Mouse (Mus musculus): ENCODE results near the gene Catsper1.
A peak's percentile ranks its signal among the peaks of the same experiment; 100 is the strongest.
"Not testable (repeated sequence)": the region's sequence is repeated elsewhere in the genome, so short reads cannot be mapped to it uniquely, and the experiment has no call there.

Catsper1 gene

GRCm38 (mm10) chr19:5335441-5335840 is at the start of gene Catsper1:
Gene Catsper1 (plus strand): TSS chr19:5335741.
- DNase-seq (ENCODE audit: low spot score in 2 of 2), result no peak

DNA sequence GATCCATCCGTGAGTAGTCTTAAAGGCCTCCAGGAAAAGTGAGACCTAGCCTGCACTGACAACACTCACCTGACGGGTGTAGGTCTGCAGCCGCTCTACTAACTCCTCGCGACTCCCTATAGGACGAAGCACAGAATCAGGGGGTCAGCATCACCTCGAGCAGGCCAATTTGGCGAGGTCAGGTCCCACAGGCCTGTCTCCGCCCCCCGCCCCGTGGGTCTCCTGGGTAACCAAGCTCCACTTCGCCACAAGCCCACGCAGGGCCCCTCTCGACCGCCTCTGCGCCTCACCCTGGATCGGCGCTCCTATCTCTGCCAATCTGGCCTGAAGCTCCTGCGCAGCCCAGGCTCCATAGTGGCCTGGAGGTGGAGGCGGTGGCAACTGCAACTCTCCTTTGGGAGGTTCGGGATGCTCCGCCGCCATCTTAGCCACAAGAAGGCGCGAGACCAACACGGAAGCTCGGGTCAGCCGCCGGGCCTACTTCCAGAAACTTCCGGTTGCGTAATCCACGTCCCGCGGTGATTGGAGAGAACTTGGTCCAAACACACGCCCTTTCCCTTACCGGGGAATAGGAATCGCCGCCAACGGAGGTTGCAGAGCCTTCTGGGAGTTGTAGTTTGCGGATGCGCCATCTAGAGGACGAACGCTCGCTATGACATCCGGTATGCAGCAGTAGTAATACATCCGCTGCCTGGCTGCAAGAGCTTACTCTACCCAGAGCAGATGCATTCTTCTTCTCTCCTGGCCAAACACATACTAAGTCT is 40.4 kb upstream of the Catsper1 start, which contains the start of gene Sf3b2:
Gene Sf3b2 (minus strand): TSS at position 484 of the 764 bp plus-strand sequence.
- peak; percentile 97 to 99 for DNase-seq (ENCODE audit: low spot score in 2 of 2)

GRCm38 (mm10) chr19:5295736-5296075 is 39.8 kb upstream of the Catsper1 start:
- no peak for DNase-seq (ENCODE audit: low spot score in 2 of 2)

- DNase-seq (ENCODE audit: low spot score in 2 of 2), result peak in 1 of 2 experiments; percentile 81
These were observed 38.9 kb upstream of the Catsper1 start for GRCm38 (mm10) chr19:5296630-5297029.

DNA sequence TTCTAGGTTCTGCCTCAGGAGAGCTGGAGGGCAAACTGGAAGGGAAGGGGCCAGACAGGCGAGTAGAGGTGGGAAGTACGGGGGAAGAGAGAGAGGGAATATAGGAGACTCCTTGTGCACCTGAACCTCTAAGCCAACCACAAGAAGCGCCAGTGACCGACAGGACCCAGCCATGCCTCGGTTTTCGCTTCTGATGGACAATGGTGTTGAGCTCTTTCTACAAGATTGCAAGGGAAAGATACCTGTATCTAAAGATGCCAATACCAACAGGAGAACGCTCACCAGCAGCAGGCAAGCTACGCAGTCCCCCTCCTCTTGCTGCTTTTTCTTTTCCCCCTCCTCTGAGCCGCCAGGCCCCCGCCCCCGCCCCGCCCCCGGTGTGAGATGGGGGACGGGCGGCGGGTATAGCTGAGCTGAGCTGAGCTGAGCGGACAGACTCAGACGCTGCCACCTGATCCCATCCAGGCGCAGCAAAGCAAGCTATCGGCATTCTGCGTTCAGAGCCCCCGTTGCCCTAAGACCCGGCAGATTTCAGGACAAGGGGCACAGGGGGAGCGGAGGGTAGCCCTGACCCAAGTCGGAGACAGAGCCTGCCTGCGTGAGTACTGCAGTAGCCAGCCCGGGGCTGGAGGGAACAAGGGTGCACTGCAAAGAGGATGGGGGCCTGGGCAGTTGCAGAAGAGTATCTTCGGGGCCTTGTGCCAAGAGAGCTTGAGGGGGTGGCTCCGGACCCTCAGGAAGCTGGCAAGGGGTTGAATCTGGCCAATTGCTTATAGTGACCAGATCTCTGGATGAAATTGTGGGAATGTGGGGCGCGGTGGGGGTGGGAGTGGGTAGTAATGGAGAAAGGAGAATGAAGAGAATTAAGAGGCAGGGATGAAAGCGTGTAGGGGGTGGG is 37.4 kb upstream of the Catsper1 start, which contains the start of gene Gal3st3:
Gene Gal3st3 (plus strand): TSS at position 429 of the 898 bp plus-strand sequence.
- no peak for DNase-seq (ENCODE audit: low spot score in 2 of 2)

GRCm38 (mm10) chr19:5300588-5300987 is 35.0 kb upstream of the Catsper1 start:
- no peak for DNase-seq (ENCODE audit: low spot score in 2 of 2)

- no peak for DNase-seq (ENCODE audit: low spot score in 2 of 2)
These were observed 33.1 kb upstream of the Catsper1 start for GRCm38 (mm10) chr19:5302455-5302854.

- no peak for DNase-seq (ENCODE audit: low spot score in 2 of 2)
These were observed 29.3 kb upstream of the Catsper1 start for GRCm38 (mm10) chr19:5306279-5306678.

GRCm38 (mm10) chr19:5306968-5307734 is 28.4 kb upstream of the Catsper1 start:
- no peak for DNase-seq (ENCODE audit: low spot score in 2 of 2)

DNA sequence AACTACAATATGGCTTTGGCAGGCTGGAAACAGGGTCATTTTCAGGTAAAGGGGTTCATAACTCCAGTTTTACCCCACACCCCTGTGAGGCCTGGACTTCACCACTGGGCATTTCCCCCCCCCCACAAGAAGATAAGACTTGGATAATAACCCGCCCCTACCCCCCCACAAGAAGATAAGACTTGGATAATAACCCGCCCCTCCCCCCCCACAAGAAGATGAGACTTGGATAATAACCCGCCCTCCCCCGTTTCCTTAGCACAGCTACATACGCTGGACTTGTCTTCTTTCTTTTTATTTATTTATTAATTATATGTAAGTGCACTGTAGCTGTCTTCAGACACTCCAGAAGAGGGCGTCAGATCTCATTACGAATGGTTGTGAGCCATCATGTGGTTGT is 26.5 kb upstream of the Catsper1 start:
- no peak for DNase-seq (ENCODE audit: low spot score in 2 of 2)

- DNase-seq (ENCODE audit: low spot score in 2 of 2), result no peak
These were observed 22.4 kb upstream of the Catsper1 start for GRCm38 (mm10) chr19:5313189-5313588.

DNA sequence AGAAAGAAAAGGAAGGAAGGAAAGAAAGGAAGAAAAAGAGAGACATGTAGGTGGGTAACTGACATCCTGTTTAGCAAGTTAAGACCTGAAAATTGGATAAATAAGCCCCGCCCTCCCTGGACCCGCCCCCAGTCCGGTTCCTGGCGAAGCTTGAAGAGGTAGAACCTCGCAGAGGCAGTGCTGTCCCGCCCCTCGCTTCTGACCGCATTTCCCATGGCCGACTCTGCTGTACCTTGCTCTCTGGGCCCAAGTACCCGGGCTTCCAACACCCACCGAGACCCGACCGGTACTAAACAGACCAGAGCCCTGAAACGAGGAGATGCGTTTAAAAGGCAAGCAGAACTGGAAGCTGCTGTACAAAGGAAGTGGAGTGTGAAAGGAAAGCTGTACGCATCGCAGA is 11.7 kb upstream of the Catsper1 start:
- no peak for DNase-seq (ENCODE audit: low spot score in 2 of 2)

DNA sequence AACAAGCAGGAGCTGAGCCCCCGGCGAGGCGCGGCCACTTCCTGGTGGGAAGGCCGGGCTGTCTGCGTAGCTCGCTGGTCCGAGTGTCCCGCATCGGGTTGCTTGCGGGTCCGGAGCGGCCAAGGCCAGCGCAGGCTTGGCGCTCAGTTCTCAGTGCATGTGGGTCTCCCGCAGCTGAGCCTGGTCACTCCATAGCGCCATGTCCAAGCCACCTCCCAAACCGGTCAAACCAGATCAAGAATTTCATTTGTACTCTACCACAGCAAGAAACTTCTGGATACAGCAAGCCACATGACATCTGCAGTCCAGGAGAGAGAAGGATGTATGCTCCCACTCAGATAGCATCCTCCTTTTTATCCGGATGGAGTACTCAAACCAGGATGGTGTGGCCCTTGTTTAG is 7.6 kb upstream of the Catsper1 start:
- no peak for DNase-seq (ENCODE audit: low spot score in 2 of 2)

DNA sequence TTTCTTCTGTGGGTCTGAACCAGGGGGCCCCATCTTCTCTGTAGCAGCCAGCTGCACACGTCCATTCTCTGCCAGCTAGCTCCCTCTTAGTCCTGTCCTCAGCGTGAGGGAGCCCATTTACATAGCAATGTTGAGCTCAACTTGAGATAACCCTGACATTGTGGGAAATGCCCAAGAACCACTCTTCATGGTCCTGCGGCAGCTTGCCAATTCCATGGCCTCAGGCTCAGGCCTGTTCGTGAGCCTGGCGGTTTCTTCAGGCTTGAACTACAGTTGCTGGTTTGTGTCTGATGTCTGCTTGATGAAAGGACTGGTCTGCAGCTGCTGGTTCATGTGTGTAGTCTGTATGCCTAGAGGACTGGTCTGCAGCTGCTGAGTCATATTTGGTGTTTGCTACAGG is 800 bp upstream of the Catsper1 start:
- no peak for DNase-seq (ENCODE audit: low spot score in 2 of 2)

DNA sequence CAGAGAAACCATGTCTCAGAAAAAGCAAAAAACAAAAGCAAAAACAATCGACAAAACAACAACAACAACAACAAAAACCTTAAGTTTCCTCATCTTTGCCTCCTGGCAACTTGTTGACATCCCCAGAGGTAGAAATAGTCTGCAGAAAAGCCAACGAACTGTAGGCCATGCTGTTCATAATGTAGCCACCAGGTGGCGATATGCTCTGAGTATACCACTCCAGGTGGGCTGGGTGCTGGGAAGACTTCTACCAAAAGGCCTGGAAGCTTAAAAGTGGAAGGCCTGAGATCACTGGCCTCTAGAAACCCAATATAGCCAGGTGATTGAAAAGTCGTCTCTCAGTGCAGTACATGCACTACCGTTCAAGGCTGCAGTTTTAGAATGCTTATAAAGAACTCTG is 2.4 kb downstream of the Catsper1 start:
- DNase-seq (ENCODE audit: low spot score in 2 of 2), result peak; percentile 20 to 85

DNA sequence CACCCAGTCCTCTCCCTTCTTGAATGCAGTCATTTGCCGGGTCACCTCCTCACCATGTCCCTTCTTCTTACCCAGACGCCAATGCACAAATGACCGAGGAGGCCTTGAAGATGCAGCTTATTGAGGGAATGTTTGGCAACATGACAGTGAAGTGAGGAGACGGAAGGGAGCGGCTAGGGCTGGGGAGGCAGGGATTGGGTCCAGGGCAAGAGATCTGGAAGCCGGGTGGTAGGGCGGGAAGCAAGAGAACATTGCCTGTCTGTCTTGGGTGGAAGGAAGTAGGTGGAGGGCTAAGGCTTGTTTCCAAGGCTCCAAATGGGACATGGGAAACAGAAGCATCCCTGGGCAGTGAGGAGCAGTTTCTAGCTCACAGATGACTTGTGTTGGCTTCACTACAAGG is 5.8 kb downstream of the Catsper1 start:
- no peak for DNase-seq (ENCODE audit: low spot score in 2 of 2)

DNA sequence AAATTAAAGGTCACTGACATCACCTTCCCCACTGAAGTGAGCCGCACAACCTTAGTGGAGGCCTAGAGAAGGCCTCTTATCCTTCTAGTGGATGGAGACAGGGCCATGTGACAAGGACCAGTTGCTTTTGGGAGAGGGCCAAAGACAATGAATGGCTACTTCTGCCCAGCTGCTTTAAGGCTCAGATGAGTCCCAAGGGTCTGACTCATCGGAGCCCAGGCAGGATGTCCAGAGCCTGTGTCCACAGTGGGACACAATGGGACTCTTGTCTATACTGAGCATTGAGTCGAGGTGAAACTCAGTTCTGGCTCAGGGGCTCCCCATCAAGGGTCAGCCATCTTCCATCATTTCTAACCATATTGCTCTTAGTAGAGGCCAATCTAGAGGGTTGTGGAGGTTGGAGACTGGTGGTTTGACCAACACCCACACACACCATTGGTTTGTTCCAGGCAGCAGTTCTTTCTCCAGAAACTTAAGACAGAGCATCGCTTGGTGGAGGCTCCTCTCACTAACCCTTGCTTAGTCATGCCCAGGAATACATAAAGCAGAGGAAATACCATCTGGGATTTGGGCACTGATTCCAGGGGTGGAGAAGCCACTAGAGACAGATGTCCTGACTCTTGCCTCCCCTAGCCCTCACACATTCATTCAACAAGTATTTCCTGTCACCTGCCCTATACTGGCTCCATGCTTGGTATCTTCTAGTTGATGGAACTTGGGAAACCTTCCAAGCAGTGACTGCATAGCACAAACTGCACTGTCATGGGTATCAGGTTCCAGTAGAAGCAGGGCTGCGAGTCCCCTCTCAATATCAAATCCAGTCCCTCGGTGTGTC is 10.0 kb downstream of the Catsper1 start:
- no peak for DNase-seq (ENCODE audit: low spot score in 2 of 2)

GRCm38 (mm10) chr19:5348064-5348463 is 12.5 kb downstream of the Catsper1 start:
- DNase-seq (ENCODE audit: low spot score in 2 of 2), result no peak

DNA sequence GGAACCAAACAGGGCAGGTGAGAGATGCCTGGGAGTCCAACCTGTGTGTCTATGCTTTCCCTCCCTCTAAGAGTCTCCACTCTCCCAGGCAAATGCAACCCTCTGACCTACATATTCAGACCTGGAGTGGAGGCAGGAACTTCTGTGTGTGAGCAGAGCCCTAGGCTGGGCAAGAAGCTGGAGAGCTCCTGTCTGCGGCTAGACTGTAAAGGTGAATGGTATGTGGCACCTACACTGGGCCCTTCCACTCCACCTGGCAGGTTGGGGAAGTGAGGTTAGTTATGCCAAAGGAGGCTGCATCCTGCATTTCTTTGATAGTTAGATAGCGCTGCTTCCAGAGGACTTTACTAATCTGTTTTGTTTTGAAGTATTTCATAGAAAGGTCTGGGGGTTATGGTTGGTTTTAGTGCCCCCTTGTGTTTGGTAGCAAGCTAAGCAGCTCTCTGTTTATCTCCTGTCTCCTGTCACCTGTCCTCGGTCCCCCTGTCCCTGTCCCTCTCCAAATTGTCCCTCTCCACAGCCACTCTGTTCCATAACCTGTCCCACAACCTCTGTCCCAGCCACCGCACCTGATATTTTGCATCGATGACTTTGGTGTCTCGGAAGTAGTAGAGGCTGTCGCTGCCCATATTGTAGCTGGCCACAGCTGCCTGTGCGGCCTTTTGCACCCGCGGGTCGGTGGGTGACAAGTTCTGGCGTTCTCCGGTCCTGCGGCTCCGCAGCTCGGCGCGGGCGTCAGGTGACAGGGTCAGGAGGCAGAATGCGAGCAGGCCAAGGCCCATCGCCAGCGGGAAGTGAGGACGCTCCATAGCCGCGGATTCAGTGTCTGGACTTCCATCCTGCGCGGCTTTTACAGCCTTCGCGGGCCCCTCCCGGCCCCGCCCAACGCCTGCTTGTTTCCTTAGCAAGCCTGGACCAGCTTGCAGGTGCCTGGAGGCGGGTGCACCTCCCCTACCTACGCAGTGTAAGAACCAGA is 13.3 kb downstream of the Catsper1 start:
- DNase-seq (ENCODE audit: low spot score in 2 of 2), result peak in 1 of 2 experiments; percentile 24

DNA sequence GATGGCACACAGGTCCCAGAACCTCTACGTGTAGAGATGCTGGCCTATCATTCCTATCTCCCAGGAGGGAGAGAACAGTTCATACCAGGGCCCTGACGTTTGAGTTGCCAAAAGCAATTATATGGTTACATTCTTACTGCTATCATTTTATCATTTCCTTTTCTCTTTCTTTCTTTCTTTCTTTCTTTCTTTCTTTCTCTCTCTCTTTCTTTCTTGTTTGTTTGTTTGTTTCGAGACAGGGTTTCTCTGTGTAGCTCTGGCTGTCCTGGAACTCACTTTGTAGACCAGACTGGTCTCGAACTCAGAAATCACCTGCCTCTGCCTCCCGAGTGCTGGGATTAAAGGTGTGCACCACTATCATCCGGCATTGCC is 13.9 kb downstream of the Catsper1 start, which contains the start of gene Cst6:
Gene Cst6 (minus strand): TSS at position 73 of the 372 bp plus-strand sequence.
- not testable (repeated sequence) for DNase-seq (ENCODE audit: low spot score in 2 of 2)
